Mouse (Mus musculus) CD4-positive helper T cell, adult 2 months (primary cell): ENCODE measurements around the gene Ssxb9.
"Not testable (repeated sequence)": the region's sequence is repeated elsewhere in the genome, so short reads cannot be mapped to it uniquely, and the experiment has no call there.

Experiments used
- DNase-seq: peaks from one replicate; pipeline ENCODE4 v3.0.0-alpha.2; 2012; ENCODE audit warnings: low read depth, missing footprints, low spot score

The Ssxb9 gene

DNA sequence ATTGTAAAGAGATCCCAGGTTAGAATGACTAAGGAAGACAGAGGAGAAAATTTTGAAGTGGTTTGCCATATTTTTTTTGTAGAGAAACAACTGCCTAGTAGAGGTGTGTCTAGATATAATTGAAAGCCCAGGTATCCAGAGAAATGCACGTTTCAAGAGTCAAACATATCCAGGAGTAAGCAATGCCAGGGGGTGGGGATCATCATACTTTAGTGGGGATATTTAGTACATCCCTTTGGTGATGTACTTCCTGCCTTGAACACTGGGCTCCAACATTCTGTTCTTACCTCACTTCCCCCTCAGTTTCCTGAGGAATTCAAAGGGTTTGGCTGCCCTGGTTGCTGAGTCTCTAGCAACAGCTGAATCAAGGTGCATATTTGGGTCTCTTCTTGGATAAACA, at the start of gene Ssxb9:
Ssxb9 (plus strand) TSS at position 301 of the 400 bp plus-strand sequence.
- not testable (repeated sequence) for DNase-seq

GRCm38 (mm10) chrX:8327124-8327523, 39.7 kb upstream of the Ssxb9 start, which contains the start of gene Ssxb10:
TSS of gene Ssxb10 (plus strand) at chrX:8327424.
- no peak for DNase-seq

GRCm38 (mm10) chrX:8413005-8413404, 46.2 kb downstream of the Ssxb9 start, which contains the start of gene Ssxb1:
TSS of gene Ssxb1 (plus strand) at chrX:8413305.
- not testable (repeated sequence) for DNase-seq
